Mouse (Mus musculus): ENCODE measurements at regions not wholly inside any gene's neighbourhood (a gene's known extent, or its start where the extent isn't known, plus 50 kb on each side); places are given as distances from the start of the nearest gene placed in this dataset.

DNA sequence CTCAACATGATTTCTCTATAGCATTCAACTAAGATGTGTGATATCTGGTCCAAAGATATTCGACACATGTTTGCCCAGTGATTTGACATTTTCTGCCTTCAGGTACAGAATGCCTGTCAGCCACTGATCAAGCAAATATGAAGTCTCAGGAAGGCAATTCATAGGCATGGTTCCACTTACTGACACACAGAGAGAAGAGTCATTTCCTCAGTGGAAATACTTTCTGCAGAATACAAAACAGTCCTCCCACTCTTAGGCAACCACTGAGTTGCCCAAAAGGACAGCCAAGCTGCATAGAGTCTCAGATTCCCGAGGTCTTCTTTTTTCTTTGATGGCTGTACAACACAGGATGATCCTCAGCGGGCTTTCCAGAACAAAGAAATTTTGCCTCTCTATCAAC lies 110.9 kb downstream of the Ndufa4 start:
- intact Hi-C loops (cut with DNase I), result loop anchor here (10.0 kb wide), 2 partner anchors 328 to 468 kb away; no protein-coding TSS in a partner anchor

DNA sequence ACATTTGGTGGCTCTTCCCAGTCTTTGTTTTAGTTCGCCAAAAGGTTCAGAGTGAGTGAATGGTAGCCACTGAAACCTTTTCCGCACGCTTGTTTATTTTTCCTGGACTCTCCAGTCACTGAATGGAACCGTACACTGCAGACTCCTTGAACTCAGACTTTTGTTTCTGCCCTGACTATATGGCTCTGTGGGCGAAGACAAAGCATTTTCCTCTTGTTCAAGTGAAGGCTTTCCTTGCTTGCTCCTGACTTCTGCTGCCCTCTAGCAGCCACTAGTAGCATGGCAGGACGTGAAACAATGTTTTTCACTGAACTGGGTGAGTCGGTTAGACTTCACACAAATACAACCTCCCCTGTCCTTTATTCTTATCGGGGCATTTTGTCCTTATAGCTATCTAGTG lies 113.9 kb downstream of the Ndufa4 start:
- intact Hi-C loops (cut with DNase I), result loop anchor here (10.0 kb wide), 2 partner anchors 331 to 471 kb away; no protein-coding TSS in a partner anchor

DNA sequence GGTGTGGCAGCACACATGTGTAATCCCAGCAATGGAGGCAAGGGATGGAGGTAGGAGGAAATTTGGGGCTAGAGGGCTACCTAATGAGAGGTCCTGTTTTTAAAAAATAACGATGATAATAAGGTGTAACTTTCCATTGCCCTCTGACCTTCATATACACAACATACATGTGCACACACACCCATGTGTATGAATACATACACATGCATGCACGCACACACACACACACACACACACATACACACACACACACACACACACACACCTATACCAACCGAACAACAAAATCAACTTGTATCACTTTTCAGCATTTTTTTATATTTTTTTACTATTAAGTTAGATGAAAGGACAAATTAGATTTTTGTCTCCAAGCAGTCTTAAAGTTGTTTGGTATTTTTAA lies 115.1 kb downstream of the Ndufa4 start:
- intact Hi-C loops (cut with DNase I), result loop anchor here (10.0 kb wide), 2 partner anchors 333 to 473 kb away; no protein-coding TSS in a partner anchor

DNA sequence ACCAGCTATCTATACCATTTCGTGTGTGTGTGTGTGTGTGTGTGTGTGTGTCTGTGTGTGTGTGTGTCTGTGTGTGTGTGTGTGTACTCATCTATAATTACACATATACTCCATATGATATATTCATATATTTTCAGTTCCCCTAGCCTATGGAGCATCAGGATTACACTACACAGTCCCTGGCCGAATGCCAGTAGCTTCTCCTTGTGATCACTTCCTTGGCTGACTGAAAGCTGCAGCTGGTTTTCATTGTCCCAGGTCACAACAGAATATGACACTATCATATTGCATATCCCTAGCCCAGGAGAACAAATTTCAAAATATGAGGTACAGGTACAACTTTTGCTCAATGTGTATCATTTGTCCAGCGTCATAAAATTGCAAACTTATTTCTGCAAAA lies 116.2 kb downstream of the Ndufa4 start:
- intact Hi-C loops (cut with DNase I), result loop anchor here (10.0 kb wide), 2 partner anchors 334 to 474 kb away; no protein-coding TSS in a partner anchor

DNA sequence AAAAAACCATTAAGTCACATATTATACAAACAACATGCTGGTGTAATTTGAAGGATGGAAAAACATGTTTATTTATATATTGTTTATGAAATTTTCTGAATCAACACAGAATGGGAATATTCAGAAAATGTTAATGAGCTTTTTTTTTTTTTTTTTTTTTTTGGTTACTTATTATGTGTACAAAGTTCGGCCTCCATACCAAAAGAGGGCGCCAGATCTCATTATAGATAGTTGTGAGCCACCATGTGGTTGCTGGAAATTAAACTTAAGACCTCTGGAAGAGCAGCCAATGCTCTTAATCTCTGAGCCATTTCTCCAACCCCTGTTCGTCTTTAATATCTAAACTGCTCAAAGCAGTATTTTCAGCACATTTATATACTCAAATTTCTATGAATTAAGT lies 133.3 kb downstream of the Ndufa4 start:
- intact Hi-C loops (cut with DNase I), result no loop called here

DNA sequence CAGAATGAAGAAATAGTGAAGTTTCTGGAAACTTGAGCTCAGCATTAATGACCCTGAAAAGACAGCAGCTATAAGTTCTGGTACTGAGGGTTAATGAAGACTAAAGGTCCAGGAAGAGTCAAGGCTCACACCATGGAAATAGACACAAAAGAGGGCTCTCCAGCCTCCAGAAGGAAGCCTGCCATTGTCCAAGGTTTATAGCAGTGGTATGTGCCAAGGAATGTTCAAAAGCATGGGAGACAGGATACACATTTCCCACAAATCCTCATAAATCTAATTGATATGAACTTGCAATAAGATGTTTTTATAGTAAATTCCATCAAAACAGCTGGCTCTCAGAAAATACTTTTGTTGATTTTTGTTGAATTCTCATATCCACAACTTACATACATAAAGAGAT lies 144.4 kb downstream of the Ndufa4 start:
- intact Hi-C loops (cut with DNase I), result no loop called here

DNA sequence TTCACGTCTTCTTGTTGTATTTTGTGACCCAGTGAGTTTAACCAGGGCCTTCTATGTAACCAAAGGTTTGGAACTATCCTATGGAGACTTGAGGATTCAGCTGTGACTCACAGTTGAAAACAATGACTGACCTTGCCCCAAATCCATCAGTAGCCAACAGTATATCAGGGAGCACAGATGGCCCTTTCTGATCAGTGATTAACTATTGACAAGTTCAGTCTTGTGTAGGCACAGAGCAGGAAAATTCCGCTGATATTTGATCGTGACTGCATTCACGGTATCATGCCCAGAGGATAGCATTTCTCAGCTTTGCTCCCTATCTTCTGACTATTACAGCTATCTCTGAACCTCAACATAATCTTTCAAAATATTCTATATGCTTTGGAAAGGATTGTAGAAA lies 169.6 kb downstream of the Ndufa4 start:
- intact Hi-C loops (cut with DNase I), result no loop called here

DNA sequence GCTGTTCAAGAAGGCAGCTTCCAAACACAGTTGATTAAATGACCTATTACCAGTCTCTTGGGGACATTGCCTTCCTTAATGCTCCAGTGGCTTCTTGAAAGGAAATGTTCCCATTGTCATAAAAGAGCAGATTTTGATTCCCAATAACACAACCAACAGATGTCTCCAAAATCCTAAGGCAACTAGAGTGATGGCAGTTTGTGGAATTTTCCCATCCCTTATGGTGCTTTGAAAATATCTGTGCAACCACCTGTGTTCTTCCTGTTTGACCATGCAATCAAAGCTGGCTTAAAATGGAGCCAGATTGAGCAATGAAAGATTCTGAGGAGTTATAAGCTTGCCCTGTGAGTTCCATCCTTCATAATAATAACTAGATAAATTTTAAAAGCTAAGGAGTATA lies 176.2 kb downstream of the Ndufa4 start:
- intact Hi-C loops (cut with DNase I), result no loop called here

DNA sequence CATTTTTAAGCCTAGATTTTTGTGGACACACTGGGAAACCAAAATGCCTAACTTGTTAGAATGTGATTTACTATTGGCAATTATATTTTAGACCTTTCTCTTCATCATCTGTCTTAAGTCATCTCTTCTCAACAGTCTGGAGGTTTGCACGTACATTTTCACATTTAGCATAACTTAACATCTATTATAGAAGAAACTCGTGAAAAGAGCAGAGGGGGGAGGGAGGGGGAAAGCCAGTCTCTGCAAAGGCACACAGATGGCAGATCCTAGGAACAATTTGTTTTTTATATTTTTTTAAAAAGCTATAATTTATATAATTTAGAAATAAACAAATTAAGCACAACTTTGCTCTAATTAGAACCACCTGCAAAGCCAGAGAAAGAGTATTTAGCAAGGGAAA lies 176.6 kb downstream of the Ndufa4 start:
- intact Hi-C loops (cut with DNase I), result no loop called here

DNA sequence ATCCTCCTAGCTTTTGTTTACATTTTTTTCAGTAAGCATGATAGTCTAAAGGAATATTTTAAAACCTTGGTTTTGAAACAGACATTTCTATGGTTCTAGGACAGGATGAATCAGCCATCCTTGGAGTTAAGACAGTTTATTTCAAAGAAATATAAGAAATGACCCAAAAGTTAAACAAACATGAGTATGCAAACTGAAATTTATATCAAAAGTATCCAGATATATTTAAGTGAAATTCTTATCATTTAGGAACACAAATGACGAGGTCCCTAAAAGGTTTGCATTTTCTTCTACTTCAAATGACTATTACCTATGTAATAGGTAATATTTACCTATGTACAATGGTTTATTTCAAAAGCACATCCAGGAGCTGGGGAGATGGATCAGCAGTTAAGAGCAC lies 179.5 kb downstream of the Ndufa4 start:
- intact Hi-C loops (cut with DNase I), result no loop called here

DNA sequence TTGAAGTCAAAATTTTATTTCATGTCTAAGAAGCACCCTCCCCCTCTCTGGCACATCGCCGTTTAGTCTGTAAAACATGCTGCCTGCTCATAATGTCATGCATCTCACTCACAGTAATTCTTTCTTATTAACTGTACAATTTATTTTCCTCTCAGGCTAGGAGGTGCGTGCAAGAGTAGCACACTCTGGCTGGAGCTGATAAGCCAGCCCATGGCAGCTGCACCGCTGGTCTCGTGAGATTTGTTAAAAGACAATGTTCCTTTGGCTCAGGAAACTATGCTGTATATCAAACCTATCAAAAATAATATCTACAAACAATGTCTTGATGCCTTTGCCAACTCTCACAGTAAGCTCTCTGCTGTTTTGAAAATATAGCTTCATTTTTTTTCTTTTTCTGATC lies 179.9 kb downstream of the Ndufa4 start:
- intact Hi-C loops (cut with DNase I), result no loop called here

DNA sequence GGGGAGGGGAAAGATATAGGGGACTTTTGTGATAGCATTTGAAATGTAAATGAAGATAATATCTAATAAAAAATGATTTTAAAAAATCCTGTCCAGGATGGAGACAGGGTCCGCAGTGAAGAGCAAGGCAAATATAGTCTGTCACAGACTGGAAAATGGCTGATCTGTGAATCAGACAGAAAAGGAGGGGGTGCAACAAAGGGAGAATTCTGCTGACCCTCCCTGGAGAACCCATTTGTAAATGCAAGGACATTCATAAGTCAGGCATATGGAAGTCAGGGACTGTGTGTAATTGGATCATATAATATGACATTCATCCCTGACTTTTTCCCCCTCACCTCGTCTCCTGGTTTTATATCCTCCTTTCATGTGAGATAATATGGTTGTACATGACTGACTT lies 183.8 kb downstream of the Ndufa4 start:
- intact Hi-C loops (cut with DNase I), result no loop called here

DNA sequence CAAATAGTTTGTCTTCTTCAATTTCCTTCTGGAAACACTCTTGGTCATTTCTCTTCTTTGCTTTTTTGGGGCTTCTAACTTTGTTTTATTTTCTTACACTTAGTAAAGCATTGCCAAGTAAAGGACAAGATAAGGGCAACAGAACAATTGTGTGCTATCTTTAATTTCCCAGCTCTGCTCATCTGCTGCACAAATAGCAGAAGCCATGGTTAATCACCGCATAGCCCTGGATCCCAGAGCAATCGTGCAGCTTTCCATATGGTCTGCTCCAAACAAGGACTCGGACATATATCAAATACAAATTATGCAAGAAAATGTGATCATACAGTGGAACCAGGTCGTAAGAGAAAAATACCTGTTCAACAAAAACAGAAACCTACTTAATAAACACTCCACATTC lies 187.0 kb downstream of the Ndufa4 start:
- intact Hi-C loops (cut with DNase I), result no loop called here

DNA sequence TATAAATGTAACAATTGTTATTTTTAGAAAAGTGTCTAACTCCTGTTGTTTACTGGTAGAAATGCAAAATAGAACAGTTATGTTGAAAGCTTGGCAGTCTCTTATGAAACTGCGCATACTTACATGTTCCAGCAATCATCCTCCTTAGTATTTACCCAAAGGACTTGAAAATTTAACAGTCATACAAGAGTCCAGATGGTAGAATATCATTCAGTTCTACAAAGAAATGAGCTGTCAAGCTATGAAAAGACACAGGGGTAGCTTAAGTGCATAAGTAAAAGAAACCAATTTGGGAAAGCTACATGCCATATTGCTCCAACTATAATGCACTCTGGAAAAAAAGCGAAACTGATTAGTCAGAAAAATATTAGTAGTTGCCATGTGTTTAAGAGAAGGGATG lies 196.7 kb downstream of the Ndufa4 start:
- intact Hi-C loops (cut with DNase I), result no loop called here

DNA sequence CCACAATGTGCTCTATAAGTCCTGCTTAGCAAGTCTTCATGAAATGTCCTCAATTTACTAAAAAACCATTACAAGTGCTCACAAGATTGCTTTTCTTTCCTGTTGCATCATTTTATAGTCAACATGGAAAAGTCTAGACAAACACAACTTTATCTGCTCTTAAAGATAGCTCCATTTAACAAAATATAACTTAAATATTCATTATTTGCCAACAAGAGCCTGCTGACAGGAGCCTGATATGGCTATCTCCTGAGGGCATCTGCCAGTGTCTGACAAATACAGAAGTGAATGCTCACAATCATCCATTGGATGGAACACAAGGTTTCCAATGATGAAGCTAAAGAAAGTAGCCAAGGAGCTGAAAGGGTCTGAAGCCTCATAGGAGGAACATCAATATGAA lies 197.8 kb downstream of the Ndufa4 start:
- intact Hi-C loops (cut with DNase I), result no loop called here
